Mouse (Mus musculus): Measurements from ENCODE around the gene Ttc41.

Ttc41 gene

GRCm38 (mm10) chr10:86784126-86784675, 78.6 kb downstream of the Ttc41 start:
- DNase-seq (ENCODE audit: low read depth, low spot score) = no peak

- DNase-seq (ENCODE audit: low read depth, low spot score) = no peak
These were observed 79.8 kb downstream of the Ttc41 start for GRCm38 (mm10) chr10:86785396-86785795.

GRCm38 (mm10) chr10:86786083-86786482, 80.5 kb downstream of the Ttc41 start:
- no peak for DNase-seq (ENCODE audit: low read depth, low spot score)

GRCm38 (mm10) chr10:86788193-86788592, 82.6 kb downstream of the Ttc41 start:
- no peak for DNase-seq (ENCODE audit: low read depth, low spot score)

- DNase-seq (ENCODE audit: low read depth, low spot score) = no peak
These were observed 83.6 kb downstream of the Ttc41 start for GRCm38 (mm10) chr10:86789146-86789672.

- no peak for DNase-seq (ENCODE audit: low read depth, low spot score)
These were observed 86.0 kb downstream of the Ttc41 start for GRCm38 (mm10) chr10:86791507-86792184.

GRCm38 (mm10) chr10:86793509-86793951, 87.9 kb downstream of the Ttc41 start:
- DNase-seq (ENCODE audit: low read depth, low spot score) = no peak

- DNase-seq (ENCODE audit: low read depth, low spot score) = no peak
These were observed 88.6 kb downstream of the Ttc41 start for GRCm38 (mm10) chr10:86794196-86794595.

- no peak for DNase-seq (ENCODE audit: low read depth, low spot score)
These were observed 89.4 kb downstream of the Ttc41 start for GRCm38 (mm10) chr10:86794794-86795535.

- DNase-seq (ENCODE audit: low read depth, low spot score) = no peak
These were observed 90.6 kb downstream of the Ttc41 start for GRCm38 (mm10) chr10:86796073-86796741.

GRCm38 (mm10) chr10:86807362-86807761, 101.8 kb downstream of the Ttc41 start:
- DNase-seq (ENCODE audit: low read depth, low spot score) = no peak

- no peak for DNase-seq (ENCODE audit: low read depth, low spot score)
These were observed 102.6 kb downstream of the Ttc41 start for GRCm38 (mm10) chr10:86808013-86808758.

- DNase-seq (ENCODE audit: low read depth, low spot score) = no peak
These were observed 104.4 kb downstream of the Ttc41 start for GRCm38 (mm10) chr10:86810000-86810399.

- DNase-seq (ENCODE audit: low read depth, low spot score) = no peak
These were observed 105.0 kb downstream of the Ttc41 start for GRCm38 (mm10) chr10:86810612-86811011.

GRCm38 (mm10) chr10:86814292-86815131, 108.9 kb downstream of the Ttc41 start:
- DNase-seq (ENCODE audit: low read depth, low spot score) = no peak

- DNase-seq (ENCODE audit: low read depth, low spot score) = no peak
These were observed 109.5 kb downstream of the Ttc41 start for GRCm38 (mm10) chr10:86815133-86815532.

- no peak for DNase-seq (ENCODE audit: low read depth, low spot score)
These were observed 114.1 kb downstream of the Ttc41 start for GRCm38 (mm10) chr10:86819649-86820165.

GRCm38 (mm10) chr10:86821014-86821413, 115.4 kb downstream of the Ttc41 start:
- DNase-seq (ENCODE audit: low read depth, low spot score) = no peak

GRCm38 (mm10) chr10:86824093-86824492, 118.5 kb downstream of the Ttc41 start:
- no peak for DNase-seq (ENCODE audit: low read depth, low spot score)

GRCm38 (mm10) chr10:86824871-86825270, 119.3 kb downstream of the Ttc41 start:
- no peak for DNase-seq (ENCODE audit: low read depth, low spot score)
